Mouse (Mus musculus) liver, embryonic 16.5 days (tissue): ENCODE data around the gene Mia3. TPM values are rescaled to one million over a fixed set of nuclear protein-coding genes. Genes with fewer than 3 reads are reported as not detected.
A peak's percentile ranks its signal among the peaks of the same experiment; 100 is the strongest.
"Not testable (repeated sequence)": the region's sequence is repeated elsewhere in the genome, so short reads cannot be mapped to it uniquely, and the experiment has no call there.

Experiments used
- ATAC-seq: fragments of 200-750 bp; cut with Nextera tagmentation; 2 replicates; pipeline ENCODE4 v1.8.0; 2017; ENCODE audit warnings: low read depth, mild to moderate bottlenecking, moderate number of reproducible peaks, moderate library complexity
- H3K27ac ChIP-seq: fragments of 300-500 bp; sonication (generic); 2 replicates; pipeline ENCODE4 v1.5.1; 2014; ENCODE audit warnings: mild to moderate bottlenecking, low read length
- H3K27me3 ChIP-seq: fragments of 300-500 bp; sonication (generic); 2 replicates; pipeline ENCODE4 v1.6.1; 2014; ENCODE audit warnings: low read depth, low read length, mixed read lengths; ENCODE audit not compliant: control insufficient read depth, insufficient read depth
- H3K36me3 ChIP-seq: fragments of 300-500 bp; sonication (generic); 2 replicates; pipeline ENCODE4 v1.6.1; 2014; ENCODE audit warnings: mild to moderate bottlenecking; ENCODE audit not compliant: control insufficient read depth, insufficient read depth
- H3K4me1 ChIP-seq: fragments of 300-500 bp; sonication (generic); 2 replicates; pipeline ENCODE4 v1.6.1; 2014; ENCODE audit warnings: low read depth, low read length, mixed read lengths; ENCODE audit not compliant: control insufficient read depth
- H3K4me2 ChIP-seq: fragments of 300-500 bp; sonication (generic); 2 replicates; pipeline ENCODE4 v1.6.1; 2014; ENCODE audit warnings: low read depth, low read length, mixed read lengths
- H3K4me3 ChIP-seq: fragments of 300-500 bp; sonication (generic); 2 replicates; pipeline ENCODE4 v1.5.1; 2014; ENCODE audit warnings: low read depth, mild to moderate bottlenecking, low read length
- H3K9ac ChIP-seq: fragments of 300-500 bp; sonication (generic); 2 replicates; pipeline ENCODE4 v1.6.1; 2014; ENCODE audit warnings: low read depth, low read length
- H3K9me3 ChIP-seq: fragments of 300-500 bp; sonication (generic); replicated peaks from 2 replicates; pipeline ENCODE4 v1.6.1; 2016; ENCODE audit warnings: low read length; ENCODE audit not compliant: control insufficient read depth
- WGBS: fragments of 180-500 bp; shearing (Covaris S2); extraction: QIAGEN DNeasy Blood & Tissue Kit; methylation state at CpG from one replicate; pipeline ENCODE4 v1.1.7; 2014; ENCODE audit not compliant: insufficient replicate concordance; 5-methylcytosine and 5-hydroxymethylcytosine counted together
- polyA plus RNA-seq: library from polyadenylated mRNA; unstranded; fragments of >200 nt; fragmentation: Nextera tagmentation; extraction: Ambion mirVana; gene quantifications from 2 replicates; pipeline ENCODE4 v1.2.1, GENCODE M21; 2015

Gene Mia3
- polyA plus RNA-seq, 1 experiment from 2014 or later, result 30.5 TPM

- 76% methylated on average over 3 of the region's 3 CpGs for WGBS
- not testable (repeated sequence) for H3K27me3 ChIP-seq, H3K4me2 ChIP-seq, H3K4me1 ChIP-seq, H3K9ac ChIP-seq, H3K27ac ChIP-seq, H3K4me3 ChIP-seq, H3K9me3 ChIP-seq, H3K36me3 ChIP-seq, ATAC-seq
Observed at GRCm38 (mm10) chr1:183379376-183379775, 10.0 kb upstream of the Mia3 start.

DNA sequence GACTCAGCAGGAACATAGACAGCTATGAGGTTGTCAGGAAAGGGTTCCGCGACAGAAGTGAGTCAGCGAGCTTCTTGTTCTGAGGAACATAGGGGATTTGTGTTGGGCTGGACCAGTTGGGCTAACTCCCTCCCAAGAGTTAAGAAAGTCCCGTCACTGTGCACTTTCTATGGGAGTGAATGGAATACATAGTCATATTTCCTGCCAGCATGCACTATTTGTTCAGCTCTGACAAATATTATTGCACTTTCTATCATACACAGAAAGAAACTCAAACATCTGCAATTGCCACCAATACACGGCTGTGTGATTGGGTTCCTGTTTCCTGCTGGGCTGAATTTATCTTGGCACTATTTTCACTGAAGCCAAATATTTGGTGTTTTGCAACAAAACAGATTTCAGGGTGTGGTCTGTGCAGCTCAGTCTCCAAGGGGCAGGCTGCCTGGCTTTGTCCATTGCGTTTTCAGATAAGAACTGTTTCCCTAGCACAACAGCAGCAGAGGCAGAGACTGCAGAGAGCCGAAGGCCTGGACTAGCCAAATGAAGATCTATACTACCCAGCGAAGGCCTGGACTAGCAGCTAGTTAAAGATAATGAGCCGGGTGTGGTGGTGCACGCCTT, 9.1 kb upstream of the Mia3 start:
- ATAC-seq, result peak; percentile 59
- H3K27ac ChIP-seq, result no peak overlapping the region
- WGBS, result 35% methylated on average over 10 of the region's 10 CpGs

DNA sequence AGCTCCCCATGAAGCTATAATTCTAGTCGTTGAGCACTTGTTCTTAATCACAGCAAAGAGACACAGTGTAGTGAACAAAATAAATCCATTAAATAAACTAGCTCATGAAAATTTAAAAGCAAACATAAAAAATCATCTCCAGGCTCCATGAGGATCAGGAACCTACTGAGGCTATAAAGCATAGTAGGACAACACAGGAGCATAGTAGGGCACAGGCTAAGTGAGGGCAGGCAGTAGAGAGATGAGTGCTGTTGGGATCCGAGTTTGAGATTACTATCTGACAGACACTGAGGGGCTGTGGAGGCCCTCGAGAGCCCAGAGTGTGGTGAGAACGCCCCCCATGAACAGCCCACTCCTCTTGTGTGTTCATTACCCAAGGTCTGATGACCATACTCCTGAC, 7.7 kb upstream of the Mia3 start:
- H3K4me2 ChIP-seq, result no peak overlapping the region
- peaks cover 4% of the 10 kb centered on the region for H3K4me1 ChIP-seq
- H3K27ac ChIP-seq, result no peak overlapping the region
- no peak overlapping the region for H3K4me3 ChIP-seq
- WGBS, result 45% methylated on average over 4 of the region's 4 CpGs
- no peak for ATAC-seq
- no peaks in the 10 kb centered on the region for H3K36me3 ChIP-seq
- no peaks in the 10 kb centered on the region for H3K9me3 ChIP-seq
- no peaks in the 10 kb centered on the region for H3K27me3 ChIP-seq
- H3K9ac ChIP-seq, result no peak overlapping the region

More for the DNA sequence above, 9.1 kb upstream of the Mia3 start:
- H3K9ac ChIP-seq, result no peak overlapping the region
- no peaks in the 10 kb centered on the region for H3K36me3 ChIP-seq
- H3K9me3 ChIP-seq, result no peaks in the 10 kb centered on the region
- H3K27me3 ChIP-seq, result no peaks in the 10 kb centered on the region
- H3K4me2 ChIP-seq, result no peak overlapping the region
- H3K4me1 ChIP-seq, result peaks cover 4% of the 10 kb centered on the region
- no peak overlapping the region for H3K4me3 ChIP-seq

DNA sequence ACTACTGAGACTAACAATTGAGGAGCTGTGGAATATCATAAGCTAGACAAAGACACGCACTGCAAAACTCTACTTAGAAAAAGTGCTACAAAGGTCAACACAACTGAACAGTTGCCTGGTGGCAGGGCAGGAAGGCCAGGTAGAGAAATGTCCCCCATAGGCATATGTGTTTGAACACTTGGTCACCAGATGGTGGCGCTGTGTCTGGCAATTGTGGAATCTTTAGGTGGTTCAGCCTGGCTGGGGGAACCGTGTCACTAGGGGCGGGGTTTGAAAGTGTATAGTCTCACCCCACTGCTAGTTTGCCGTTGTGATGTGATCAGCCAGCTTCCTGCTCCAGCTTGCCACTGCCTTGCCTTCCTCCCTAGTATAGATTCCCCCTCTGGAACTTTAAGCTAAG, 5.4 kb upstream of the Mia3 start:
- no peak overlapping the region for H3K27ac ChIP-seq
- WGBS, result 57% methylated on average over 5 of the region's 5 CpGs
- H3K36me3 ChIP-seq, result no peaks in the 10 kb centered on the region
- H3K4me1 ChIP-seq, result peaks cover 10% of the 10 kb centered on the region
- no peak overlapping the region for H3K9ac ChIP-seq
- no peak overlapping the region for H3K4me3 ChIP-seq
- H3K27me3 ChIP-seq, result no peaks in the 10 kb centered on the region
- no peaks in the 10 kb centered on the region for H3K9me3 ChIP-seq
- ATAC-seq, result no peak
- no peak overlapping the region for H3K4me2 ChIP-seq

DNA sequence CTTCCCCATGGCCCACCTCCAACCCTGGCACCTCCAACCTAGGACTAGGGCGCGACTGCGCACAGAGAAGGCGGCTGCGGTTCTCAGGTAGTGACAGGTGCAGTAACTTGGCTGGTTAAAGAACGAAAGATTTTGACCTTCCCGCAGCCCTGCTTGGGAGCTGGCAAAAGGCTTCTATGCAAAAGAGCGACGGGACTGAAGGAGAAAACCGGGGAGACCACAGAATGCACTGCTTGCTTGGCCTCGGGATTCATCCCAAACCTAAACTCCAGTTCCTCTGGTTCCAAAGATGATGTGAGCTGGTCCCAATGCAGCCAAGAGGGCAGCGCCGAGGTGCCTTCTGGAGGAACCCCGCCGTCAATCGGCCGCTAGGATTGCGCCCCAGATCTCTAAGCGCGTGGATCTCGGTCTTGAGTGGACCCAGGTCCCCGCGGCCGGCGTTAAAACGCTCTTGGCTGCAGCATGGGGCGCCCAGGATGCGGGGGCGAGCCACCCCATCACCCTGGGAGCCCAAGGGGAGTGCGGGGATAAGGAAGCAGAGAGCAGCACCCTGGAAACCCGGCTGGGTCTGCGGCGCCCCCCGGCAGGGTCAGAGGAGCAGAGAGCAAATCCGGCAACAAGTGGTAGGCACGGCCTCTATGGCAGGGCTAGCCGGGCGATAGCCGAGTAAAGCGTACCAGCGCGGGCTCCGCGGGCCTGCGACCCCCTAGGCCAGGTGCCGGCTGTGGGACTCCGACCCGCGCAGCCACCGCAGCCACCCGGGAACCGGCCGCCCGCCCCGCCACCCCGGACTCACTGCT, 552 bp downstream of the Mia3 start:
- Histone ChIP-seq H3K9me3 (no peaks in the 10 kb centered on the region), H3K4me2 (peak overlapping the region; percentile 93), H3K27me3 (peaks cover 14% of the 10 kb centered on the region), H3K36me3 (no peaks in the 10 kb centered on the region; the same call in 1 of the 2 replicates), H3K9ac (peak overlapping the region; percentile 84), H3K4me1 (peaks cover 11% of the 10 kb centered on the region), H3K4me3 (peak overlapping the region; percentile 73), H3K27ac (no peak overlapping the region)
- peak; percentile 36 for ATAC-seq
- 4% methylated on average over 56 of the region's 56 CpGs for WGBS

DNA sequence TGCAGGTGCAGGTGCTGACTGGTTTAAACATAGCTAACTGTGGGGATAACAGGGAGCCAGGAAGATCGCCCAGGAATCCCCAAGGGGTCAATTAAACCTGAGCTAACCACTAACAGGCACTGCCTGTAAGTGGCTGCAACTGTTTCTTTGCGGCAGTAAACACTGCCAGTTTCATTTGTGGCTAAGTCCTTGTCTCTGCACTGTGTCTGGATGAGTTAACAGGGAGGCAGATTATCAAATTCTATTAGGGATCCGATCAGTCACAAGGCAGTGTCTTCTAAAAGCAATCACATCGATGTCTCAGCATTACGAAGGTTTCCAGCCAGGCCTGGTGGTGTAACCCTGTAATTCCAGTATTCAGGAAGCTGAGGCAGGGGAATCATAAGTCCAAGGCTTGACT, 3.0 kb downstream of the Mia3 start:
- H3K9ac ChIP-seq, result no peak overlapping the region
- WGBS, result 78% methylated on average over 5 of the region's 5 CpGs
- ATAC-seq, result no peak
- H3K4me2 ChIP-seq, result no peak overlapping the region
- H3K27me3 ChIP-seq, result peaks cover 14% of the 10 kb centered on the region
- H3K4me1 ChIP-seq, result peaks cover 11% of the 10 kb centered on the region
- no peak overlapping the region for H3K4me3 ChIP-seq
- H3K27ac ChIP-seq, result no peak overlapping the region
- no peaks in the 10 kb centered on the region for H3K9me3 ChIP-seq
- H3K36me3 ChIP-seq, result no peaks in the 10 kb centered on the region; the same call in 1 of the 2 replicates

- H3K4me3 ChIP-seq, result no peak overlapping the region
- H3K9ac ChIP-seq, result no peak overlapping the region
- no peak overlapping the region for H3K4me2 ChIP-seq
- H3K9me3 ChIP-seq, result no peaks in the 10 kb centered on the region
- H3K4me1 ChIP-seq, result peaks cover 3% of the 10 kb centered on the region
- peaks cover 9% of the 10 kb centered on the region for H3K27me3 ChIP-seq
- no peak for ATAC-seq
- H3K36me3 ChIP-seq, result peaks cover 4% of the 10 kb centered on the region; the same call in 1 of the 2 replicates
- no peak overlapping the region for H3K27ac ChIP-seq
- 67% methylated on average over 5 of the region's 5 CpGs for WGBS
Observed at GRCm38 (mm10) chr1:183363577-183363867, 5.8 kb downstream of the Mia3 start.

- H3K36me3 ChIP-seq, result peaks cover 5% of the 10 kb centered on the region; the same call in 1 of the 2 replicates
- no peak for ATAC-seq
Observed at GRCm38 (mm10) chr1:183362729-183363576, 6.4 kb downstream of the Mia3 start.

More at GRCm38 (mm10) chr1:183362729-183363576, 6.4 kb downstream of the Mia3 start:
- Histone ChIP-seq H3K27ac (no peak overlapping the region), H3K9ac (no peak overlapping the region), H3K4me1 (no peaks in the 10 kb centered on the region; the same call in 1 of the 2 replicates), H3K27me3 (peaks cover 3% of the 10 kb centered on the region), H3K4me2 (no peak overlapping the region), H3K4me3 (no peak overlapping the region), H3K9me3 (no peaks in the 10 kb centered on the region)
- WGBS, result 63% methylated on average over 14 of the region's 14 CpGs
